Mouse (Mus musculus): Measurements from ENCODE around the gene Rnf223.

Rnf223 gene
- long read RNA-seq, experiment 1, result 0 reads
- long read RNA-seq, experiment 2, result 0 reads

GRCm38 (mm10) chr4:156130436-156130835 is at the start of gene Rnf223:
Rnf223 (plus strand) TSS chr4:156130513.
- intact Hi-C loops (cut with DNase I), result no loop called here

- intact Hi-C loops (cut with DNase I), result no loop called here
Observed at GRCm38 (mm10) chr4:156082621-156083234, 47.6 kb upstream of the Rnf223 start.

- intact Hi-C loops (cut with DNase I), result no loop called here
Observed at GRCm38 (mm10) chr4:156083348-156083747, 47.0 kb upstream of the Rnf223 start.

GRCm38 (mm10) chr4:156084096-156084879 is 46.0 kb upstream of the Rnf223 start:
- intact Hi-C loops (cut with DNase I), result no loop called here

GRCm38 (mm10) chr4:156085256-156085655 is 45.1 kb upstream of the Rnf223 start:
- intact Hi-C loops (cut with DNase I), result no loop called here

- intact Hi-C loops (cut with DNase I), result no loop called here
Observed at GRCm38 (mm10) chr4:156087398-156088087, 42.8 kb upstream of the Rnf223 start.

GRCm38 (mm10) chr4:156091236-156091635 is 39.1 kb upstream of the Rnf223 start:
- intact Hi-C loops (cut with DNase I), result no loop called here

GRCm38 (mm10) chr4:156092765-156093164 is 37.5 kb upstream of the Rnf223 start:
- intact Hi-C loops (cut with DNase I), result no loop called here

- intact Hi-C loops (cut with DNase I), result no loop called here
Observed at GRCm38 (mm10) chr4:156093758-156094157, 36.6 kb upstream of the Rnf223 start.

- intact Hi-C loops (cut with DNase I), result no loop called here
Observed at GRCm38 (mm10) chr4:156096191-156096590, 34.1 kb upstream of the Rnf223 start.

GRCm38 (mm10) chr4:156097770-156098366 is 32.4 kb upstream of the Rnf223 start:
- intact Hi-C loops (cut with DNase I), result no loop called here

GRCm38 (mm10) chr4:156099427-156099826 is 30.9 kb upstream of the Rnf223 start:
- intact Hi-C loops (cut with DNase I), result no loop called here

GRCm38 (mm10) chr4:156100501-156100900 is 29.8 kb upstream of the Rnf223 start:
- intact Hi-C loops (cut with DNase I), result no loop called here

- intact Hi-C loops (cut with DNase I), result no loop called here
Observed at GRCm38 (mm10) chr4:156101481-156101903, 28.8 kb upstream of the Rnf223 start.

- intact Hi-C loops (cut with DNase I), result no loop called here
Observed at GRCm38 (mm10) chr4:156103342-156103741, 27.0 kb upstream of the Rnf223 start.

GRCm38 (mm10) chr4:156108606-156109546 is 21.4 kb upstream of the Rnf223 start:
- intact Hi-C loops (cut with DNase I), result loop anchor here (5.0 kb wide), 1 partner anchor 147 kb away; the partner anchor contains the start of gene C1qtnf12

GRCm38 (mm10) chr4:156109570-156110331 is 20.6 kb upstream of the Rnf223 start, which contains the start of gene 9430015G10Rik:
9430015G10Rik (plus strand) TSS chr4:156109982.
- intact Hi-C loops (cut with DNase I), result loop anchor here (5.0 kb wide), 1 partner anchor 147 kb away; the partner anchor contains the start of gene C1qtnf12

GRCm38 (mm10) chr4:156124077-156124476 is 6.2 kb upstream of the Rnf223 start:
- intact Hi-C loops (cut with DNase I), result no loop called here

- intact Hi-C loops (cut with DNase I), result no loop called here
Observed at GRCm38 (mm10) chr4:156125393-156125792, 4.9 kb upstream of the Rnf223 start.

Measured in adrenal gland (tissue).